Mouse (Mus musculus) G1E (cell line): ENCODE measurements around the gene Gm3285. TPM values are rescaled to one million over a fixed set of nuclear protein-coding genes. Genes with fewer than 3 reads are reported as not detected.

ENCODE experiments used
- ATAC-seq: 2 replicates; pipeline ENCODE4 v1.8.0; 2016; ENCODE audit warnings: mild to moderate bottlenecking; ENCODE audit not compliant: insufficient number of reproducible peaks, poor library complexity, low FRiP score, severe bottlenecking; ENCODE audit errors: extremely low read depth
- DNase-seq: peaks from one replicate; pipeline ENCODE4 v3.0.0; 2012; ENCODE audit warnings: low spot score
- H3K27me3 ChIP-seq: 2 replicates; pipeline ENCODE4 v1.6.1; 2012; ENCODE audit warnings: mild to moderate bottlenecking, low read length, inconsistent platforms; ENCODE audit not compliant: insufficient read depth
- H3K36me3 ChIP-seq: replicated peaks from 2 replicates; pipeline ENCODE3; 2012; ENCODE audit warnings: mild to moderate bottlenecking, inconsistent platforms
- H3K4me1 ChIP-seq: 2 replicates; pipeline ENCODE4 v1.6.1; 2012; ENCODE audit warnings: low read depth, low read length, inconsistent platforms, mixed read lengths; ENCODE audit not compliant: insufficient read depth
- H3K4me3 ChIP-seq: 2 replicates; pipeline ENCODE4 v1.5.1; 2012; ENCODE audit warnings: low read depth, mild to moderate bottlenecking, inconsistent platforms, low read length, moderate library complexity, mixed read lengths
- H3K9me3 ChIP-seq: replicated peaks from 2 replicates; pipeline ENCODE4 v1.6.1; 2012; ENCODE audit warnings: inconsistent platforms
- CTCF ChIP-seq: IDR thresholded peaks from 2 replicates; pipeline ENCODE4 v1.5.1; 2012; ENCODE audit warnings: low read depth, low read length, inconsistent platforms, mixed read lengths
- GATA1 ChIP-seq: IDR thresholded peaks from 2 replicates; pipeline ENCODE4 v1.6.1; 2012; ENCODE audit warnings: borderline replicate concordance, low read length, inconsistent platforms, mixed read lengths
- GATA2 ChIP-seq: IDR thresholded peaks from 2 replicates; pipeline ENCODE4 v1.6.1; 2012; ENCODE audit warnings: low read depth, low read length, inconsistent platforms, borderline replicate concordance
- POLR2AphosphoS5 ChIP-seq: IDR thresholded peaks from 2 replicates; pipeline ENCODE4 v1.6.1; 2012; ENCODE audit warnings: low read depth, low read length, inconsistent platforms; ENCODE audit not compliant: insufficient replicate concordance
- TAL1 ChIP-seq: conservative IDR thresholded peaks from 2 replicates; pipeline ENCODE4 v1.6.1; 2012; ENCODE audit warnings: low read depth, low read length, inconsistent platforms, mixed read lengths
- polyA plus RNA-seq: library from polyadenylated mRNA; stranded (reverse); fragments of >175 nt; gene quantifications from 2 replicates; pipeline ENCODE4 v1.2.3, GENCODE M21; 2012
- total RNA-seq, 2 experiments: library from RNA; stranded (forward) in 1 of 2; stranded (reverse) in 1 of 2; fragments of 200-1000 nt in 1 of 2; fragments of >200 nt in 1 of 2; fragmentation: Nextera tagmentation in 1 of 2; gene quantifications; 2 replicates each; pipeline ENCODE4 v1.2.3; 2014 to 2017

Gene Gm3285
- total and polyA plus RNA-seq, 3 experiments = not detected

GRCm38 (mm10) chr10:77839006-77839405, 22.8 kb upstream of the Gm3285 start:
- TF ChIP-seq CTCF (no peak), POLR2AphosphoS5 (no peak), TAL1 (no peak), GATA2 (no peak), GATA1 (no peak)
- no peaks in the 10 kb centered on the region for H3K27me3 ChIP-seq
- no peaks in the 10 kb centered on the region for H3K9me3 ChIP-seq
- no peak for DNase-seq
- H3K36me3 ChIP-seq = no peaks in the 10 kb centered on the region
- H3K4me1 ChIP-seq = no peaks in the 10 kb centered on the region
- ATAC-seq = no peak
- no peak overlapping the region for H3K4me3 ChIP-seq

- Histone ChIP-seq H3K27me3 (peaks cover 2% of the 10 kb centered on the region; the same call in 1 of the 2 replicates), H3K4me3 (no peak within 1 kb of the TSS), H3K4me1 (no peaks in the 10 kb centered on the region), H3K9me3 (no peaks in the 10 kb centered on the region), H3K36me3 (no peaks in the 10 kb centered on the region)
- TF ChIP-seq GATA1 (no peak), GATA2 (no peak), TAL1 (no peak), CTCF (no peak), POLR2AphosphoS5 (no peak)
- DNase-seq (no peak), ATAC-seq (no peak)
Observed at GRCm38 (mm10) chr10:77846503-77846902, 15.3 kb upstream of the Gm3285 start, which contains the start of gene Gm36176. TSS of gene Gm36176 (plus strand) at chr10:77846803.

- H3K4me3 ChIP-seq = no peak overlapping the region
- H3K36me3 ChIP-seq = no peaks in the 10 kb centered on the region
- no peaks in the 10 kb centered on the region for H3K9me3 ChIP-seq
- TF ChIP-seq GATA2 = no peak
- TF ChIP-seq CTCF = no peak
- H3K4me1 ChIP-seq = no peaks in the 10 kb centered on the region
- no peak for DNase-seq
- ATAC-seq = no peak
- peaks cover 2% of the 10 kb centered on the region; the same call in 1 of the 2 replicates for H3K27me3 ChIP-seq
Observed at GRCm38 (mm10) chr10:77846961-77847360, 14.8 kb upstream of the Gm3285 start.

- TF ChIP-seq GATA1 (no peak), GATA2 (no peak), TAL1 (no peak), CTCF (no peak), POLR2AphosphoS5 (no peak)
- no peak for ATAC-seq
- H3K27me3 ChIP-seq = peaks cover 2% of the 10 kb centered on the region; the same call in 1 of the 2 replicates
Observed at GRCm38 (mm10) chr10:77847538-77847937, 14.2 kb upstream of the Gm3285 start.

GRCm38 (mm10) chr10:77852559-77852958, 9.2 kb upstream of the Gm3285 start, which contains the start of gene Gm10318:
TSS of gene Gm10318 (plus strand) at chr10:77852859.
- Histone ChIP-seq H3K9me3 (no peaks in the 10 kb centered on the region), H3K27me3 (no peaks in the 10 kb centered on the region; the same call in none of the 2 replicates), H3K4me3 (no peak within 1 kb of the TSS), H3K4me1 (no peaks in the 10 kb centered on the region), H3K36me3 (no peaks in the 10 kb centered on the region)
- DNase-seq = no peak
- TF ChIP-seq POLR2AphosphoS5 = no peak
- no peak for TF ChIP-seq CTCF
- no peak for TF ChIP-seq GATA1
- no peak for TF ChIP-seq GATA2
- no peak for TF ChIP-seq TAL1
- ATAC-seq = no peak

More at GRCm38 (mm10) chr10:77847538-77847937, 14.2 kb upstream of the Gm3285 start:
- no peak for DNase-seq
- Histone ChIP-seq H3K9me3 (no peaks in the 10 kb centered on the region), H3K4me1 (no peaks in the 10 kb centered on the region), H3K36me3 (no peaks in the 10 kb centered on the region), H3K4me3 (no peak overlapping the region)

- H3K4me1 ChIP-seq = no peaks in the 10 kb centered on the region
- no peak overlapping the region for H3K4me3 ChIP-seq
- TF ChIP-seq POLR2AphosphoS5 (no peak), GATA2 (no peak), TAL1 (no peak), GATA1 (no peak), CTCF (no peak)
- no peaks in the 10 kb centered on the region for H3K9me3 ChIP-seq
- DNase-seq (no peak), ATAC-seq (no peak)
- H3K36me3 ChIP-seq = no peaks in the 10 kb centered on the region
- no peaks in the 10 kb centered on the region; the same call in 1 of the 2 replicates for H3K27me3 ChIP-seq
Observed at GRCm38 (mm10) chr10:77864067-77864761, 2.4 kb downstream of the Gm3285 start.

GRCm38 (mm10) chr10:77864762-77865143, 3.0 kb downstream of the Gm3285 start:
- H3K36me3 ChIP-seq = no peaks in the 10 kb centered on the region
- ATAC-seq (no peak), DNase-seq (no peak)
- no peak overlapping the region for H3K4me3 ChIP-seq
- no peaks in the 10 kb centered on the region; the same call in 1 of the 2 replicates for H3K27me3 ChIP-seq
- H3K9me3 ChIP-seq = no peaks in the 10 kb centered on the region
- no peaks in the 10 kb centered on the region for H3K4me1 ChIP-seq
- TF ChIP-seq GATA2 = no peak
- no peak for TF ChIP-seq TAL1
- TF ChIP-seq GATA1 = no peak
- TF ChIP-seq POLR2AphosphoS5 = no peak
- TF ChIP-seq CTCF = no peak
